Mouse (Mus musculus) spleen, adult 2 months (tissue): ENCODE results near the gene Nuf2.

Experiments used
- CTCF ChIP-seq: fragments of 200-500 bp; IDR thresholded peaks from 2 replicates; pipeline ENCODE4 v1.5.1; 2011; ENCODE audit warnings: mild to moderate bottlenecking, inconsistent platforms; ENCODE audit not compliant: insufficient read depth, insufficient read length, insufficient replicate concordance; ENCODE audit errors: extremely low read depth
- POLR2A ChIP-seq: fragments of 200-500 bp; IDR thresholded peaks from 2 replicates; pipeline ENCODE4 v1.6.1; 2011; ENCODE audit warnings: low read depth, low read length, inconsistent platforms

- TF ChIP-seq CTCF (no peak), POLR2A (no peak)
Measured at GRCm38 (mm10) chr1:169540415-169540814, 9.2 kb upstream of the Nuf2 start.
